Mouse (Mus musculus) frontal cortex, postnatal 25 days (tissue): ENCODE measurements around the gene Unc119.

Source experiments
- DNase-seq, 2 experiments: peaks; one replicate each; pipeline ENCODE4 v3.0.0; 2022; ENCODE audit warnings: low spot score in 2 of 2

The Unc119 gene

DNA sequence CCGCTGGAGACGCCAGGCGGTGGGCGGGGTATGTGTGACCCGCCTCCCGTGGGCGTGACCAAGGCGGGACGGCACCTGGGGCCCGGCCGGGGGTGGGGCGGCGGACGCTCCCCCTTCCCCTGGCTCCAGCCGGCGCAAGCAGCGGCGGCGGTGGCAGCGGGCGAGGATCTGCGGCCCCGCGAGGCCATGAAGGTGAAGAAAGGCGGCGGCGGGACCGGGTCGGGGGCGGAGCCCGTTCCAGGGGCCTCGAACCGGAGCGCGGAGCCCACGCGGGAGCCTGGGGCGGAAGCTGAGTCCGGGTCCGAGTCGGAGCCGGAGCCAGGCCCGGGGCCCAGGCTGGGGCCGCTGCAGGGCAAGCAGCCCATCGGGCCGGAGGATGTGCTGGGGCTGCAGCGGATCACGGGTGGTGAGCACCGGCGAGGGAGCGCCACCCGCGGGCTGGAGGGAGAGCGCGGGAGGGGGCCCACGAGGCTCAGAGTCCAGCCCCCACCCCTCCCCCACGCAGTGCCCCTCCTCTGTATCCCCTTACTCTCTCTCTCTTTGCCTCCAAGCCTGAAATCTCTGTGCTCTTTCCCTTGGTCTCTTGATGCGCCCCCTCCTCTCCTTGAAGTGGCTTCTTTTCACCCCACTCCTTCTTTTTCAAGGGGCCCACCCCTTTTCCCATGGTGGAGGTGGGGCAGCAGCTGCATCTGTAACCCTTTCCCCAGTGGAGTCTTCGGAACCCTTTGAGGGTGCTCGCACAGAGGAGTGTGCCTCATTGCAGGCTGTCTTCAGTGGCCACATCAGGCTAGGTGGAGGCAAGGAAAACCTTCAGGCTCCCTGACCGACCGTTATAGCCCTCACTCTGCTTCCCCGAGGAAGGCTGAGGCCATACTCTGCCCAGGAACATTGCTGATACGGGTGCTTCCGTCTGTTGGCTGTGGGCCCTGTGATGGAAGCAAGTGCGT, at the start of gene Unc119:
Gene Unc119 (plus strand): TSS at position 102 of the 947 bp plus-strand sequence.
- DNase-seq = no peak

DNA sequence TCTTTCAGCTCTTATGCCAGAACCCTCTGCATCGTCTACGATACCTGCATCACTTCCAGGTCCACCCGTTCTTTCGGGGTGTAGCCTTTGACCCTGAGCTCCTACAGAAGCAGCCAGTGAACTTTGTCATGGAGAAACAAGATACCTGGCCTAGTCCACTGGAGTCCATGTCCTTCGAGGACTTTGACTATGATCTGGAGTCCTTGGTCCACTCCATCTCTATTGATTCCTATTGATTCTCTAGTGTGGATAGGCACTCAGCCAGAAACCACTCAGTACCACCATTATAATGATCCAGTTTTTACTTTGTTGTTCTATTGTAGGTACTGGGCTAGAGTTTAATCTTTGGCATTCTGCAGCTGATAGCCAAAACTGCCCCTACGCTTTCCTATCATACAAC, 48.7 kb upstream of the Unc119 start:
- no peak for DNase-seq

DNA sequence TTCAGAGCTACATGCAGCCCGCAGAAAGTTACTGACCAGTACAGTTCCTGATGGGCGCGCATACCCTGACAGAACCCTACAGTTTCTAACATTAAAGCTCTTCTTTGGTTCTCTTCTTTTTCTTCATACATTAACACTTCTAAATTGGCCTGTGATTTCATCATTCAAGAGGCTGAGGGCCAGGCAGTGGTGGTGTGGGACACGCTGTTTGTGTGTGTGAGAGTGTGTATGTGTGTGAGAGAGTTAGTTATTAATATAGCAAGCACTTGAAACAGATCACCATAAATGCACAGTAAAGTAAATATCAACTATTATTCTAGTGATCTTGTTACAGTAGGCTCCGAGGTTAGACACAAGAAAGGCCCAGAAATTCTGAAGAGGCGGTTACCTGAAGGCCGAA, 42.4 kb upstream of the Unc119 start:
- DNase-seq = no peak

DNA sequence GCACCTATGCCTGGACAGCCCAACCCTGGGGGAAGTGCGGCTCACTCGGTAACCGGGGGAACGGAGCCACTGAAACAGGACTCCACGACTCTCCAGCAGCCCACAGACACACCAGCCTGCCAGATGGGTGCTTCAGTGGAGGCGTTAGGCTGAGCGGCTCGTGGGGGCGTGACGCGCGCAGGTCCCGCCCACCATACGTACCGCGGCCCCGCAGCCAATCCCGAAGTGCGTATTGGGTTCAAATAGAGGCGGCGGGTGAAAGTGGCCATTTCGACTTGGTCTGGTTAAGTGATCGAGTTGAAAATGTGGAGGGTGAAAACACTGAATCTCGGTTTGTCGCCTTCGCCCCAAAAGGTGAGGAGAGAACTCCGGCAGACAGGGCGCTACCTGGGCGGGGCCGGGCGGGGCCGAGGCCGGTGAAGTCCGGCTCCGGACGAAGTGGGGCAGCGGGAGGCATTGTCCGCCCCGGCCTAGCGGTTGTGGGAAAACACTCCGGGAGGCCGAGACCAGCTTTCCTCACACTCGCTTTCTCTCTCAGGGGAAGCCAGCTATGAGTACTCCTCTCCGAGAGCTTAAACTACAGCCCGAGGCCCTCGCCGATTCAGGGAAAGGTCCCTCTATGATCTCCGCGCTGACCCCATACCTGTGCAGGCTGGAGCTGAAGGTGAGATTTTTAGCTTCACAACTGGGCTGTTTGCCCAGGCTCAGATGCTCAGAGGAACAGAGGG, 41.8 kb upstream of the Unc119 start, which contains the start of gene Spag5:
Gene Spag5 (plus strand): TSS at position 173 of the 728 bp plus-strand sequence.
- DNase-seq = peak; percentile 74 to 86

DNA sequence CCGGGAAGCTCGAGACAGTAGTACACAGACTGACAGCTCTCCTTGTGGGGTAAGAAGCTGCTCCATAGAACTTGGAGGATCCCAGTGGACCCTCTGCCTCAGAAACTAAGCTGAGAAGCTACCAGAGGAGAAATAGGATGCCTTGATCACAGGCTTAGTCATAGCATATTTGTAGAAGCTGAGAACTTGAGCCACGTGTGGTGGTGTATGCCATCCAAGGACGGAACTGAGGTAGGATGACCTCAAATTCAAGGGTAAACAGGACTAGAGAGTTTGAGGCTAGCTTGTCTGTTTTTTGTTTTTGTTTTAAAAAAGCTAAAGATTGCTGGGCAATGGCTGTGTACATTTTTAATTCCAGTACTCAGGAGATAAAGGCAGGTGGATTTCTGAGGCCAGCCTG, 38.0 kb upstream of the Unc119 start:
- no peak for DNase-seq

DNA sequence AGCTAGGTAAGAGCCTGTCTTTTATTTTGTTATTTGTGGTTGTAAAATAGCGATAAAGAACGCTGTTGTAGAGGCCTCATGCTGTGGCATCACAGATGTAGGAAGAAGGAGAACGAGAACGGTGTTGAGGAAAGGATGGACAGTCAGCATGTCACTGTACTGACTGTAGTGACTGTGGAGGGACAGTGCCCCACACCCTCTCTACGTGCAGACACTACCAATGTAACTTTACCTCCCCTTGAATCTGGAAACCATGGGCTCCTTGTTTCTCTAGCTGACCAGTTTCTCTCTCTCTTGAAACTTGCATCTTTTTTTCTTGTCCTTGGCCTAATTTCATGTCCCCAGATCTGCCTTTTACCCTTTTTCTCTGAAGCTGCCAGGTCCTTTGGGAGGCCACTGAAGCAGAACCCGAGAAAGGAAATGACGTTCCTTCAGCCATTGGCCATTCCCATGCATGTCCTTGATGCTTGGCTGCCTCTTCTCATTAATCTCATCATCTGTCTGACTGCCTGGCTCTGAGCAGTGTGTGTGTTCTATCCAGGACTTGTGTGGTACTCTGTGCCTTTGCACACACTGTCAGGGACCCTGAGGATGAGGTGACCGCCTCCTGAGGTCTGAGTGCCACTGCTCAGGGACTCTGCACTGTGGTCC, 32.3 kb upstream of the Unc119 start:
- DNase-seq = no peak

DNA sequence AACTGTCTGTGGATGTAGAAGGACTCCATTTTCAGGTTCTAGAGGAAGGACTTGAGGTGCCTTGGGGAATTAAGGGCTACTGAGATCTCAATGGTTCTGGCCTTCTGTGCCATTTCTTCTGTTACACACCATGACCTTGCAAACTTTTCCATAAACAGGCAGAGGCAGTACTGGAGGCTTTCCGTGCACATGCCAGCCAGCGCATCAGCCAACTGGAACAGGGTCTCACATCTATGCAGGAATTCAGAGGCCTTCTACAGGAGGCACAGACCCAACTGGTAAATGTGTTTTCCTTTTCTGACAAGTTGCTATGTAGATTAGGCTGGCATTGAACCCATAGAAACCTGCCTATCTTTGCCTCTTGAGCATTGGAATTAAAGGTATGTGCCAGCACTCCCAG, 29.6 kb upstream of the Unc119 start:
- DNase-seq = no peak

DNA sequence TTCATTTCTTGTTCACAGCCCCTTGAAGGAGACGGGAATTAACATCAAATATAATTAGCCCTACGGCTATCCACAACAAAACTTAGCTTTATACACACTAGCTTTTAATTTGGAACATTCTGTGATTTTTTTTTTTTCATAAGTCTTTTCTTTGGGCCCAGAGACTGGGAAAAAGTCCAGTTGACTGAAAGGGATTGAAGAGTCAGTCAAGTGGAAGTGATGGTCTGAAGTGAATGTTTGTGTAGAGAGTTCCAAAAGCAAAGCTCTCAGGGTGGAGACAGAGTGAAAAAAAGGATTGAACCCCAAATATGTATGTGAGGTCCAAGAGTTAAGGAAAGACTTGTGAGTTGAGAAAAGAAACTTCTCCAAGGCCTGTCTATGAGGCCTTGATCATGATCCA, 24.9 kb upstream of the Unc119 start:
- DNase-seq = no peak

DNA sequence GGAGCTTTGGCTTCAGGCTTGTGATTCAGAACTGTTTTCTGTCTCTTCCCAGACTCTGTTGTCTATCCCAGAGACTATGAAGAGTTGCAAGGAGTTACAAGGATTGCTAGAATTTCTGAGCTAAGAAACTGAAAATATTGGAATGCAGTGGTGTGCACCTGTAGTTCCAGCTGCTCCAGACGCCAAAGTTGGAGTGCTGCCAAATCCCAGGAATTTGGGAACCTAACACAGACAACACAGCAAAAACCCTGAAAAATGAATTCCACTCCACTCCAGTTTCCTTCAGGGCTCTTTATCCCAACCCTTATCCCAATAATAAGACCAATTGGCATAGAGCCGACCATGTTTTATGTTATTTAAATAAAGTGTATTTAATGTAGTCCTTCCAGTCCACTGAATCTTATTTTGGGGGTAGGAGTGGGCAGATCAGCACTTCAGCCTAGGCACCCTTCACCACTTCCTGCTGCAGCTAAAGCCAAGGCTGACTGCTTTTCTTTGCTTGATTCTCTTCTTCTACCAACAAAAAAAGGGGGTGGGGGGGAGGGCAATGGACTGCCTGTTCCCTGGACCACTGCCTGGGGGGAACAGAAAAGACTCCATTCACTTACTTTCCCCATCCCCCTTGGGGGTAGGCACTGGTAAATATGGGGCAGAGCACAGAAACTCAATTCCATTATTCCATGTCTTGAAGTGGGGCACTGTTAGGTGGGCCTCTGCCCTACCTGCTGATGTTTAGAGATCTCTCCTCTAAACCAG, 21.0 kb upstream of the Unc119 start:
- no peak for DNase-seq

DNA sequence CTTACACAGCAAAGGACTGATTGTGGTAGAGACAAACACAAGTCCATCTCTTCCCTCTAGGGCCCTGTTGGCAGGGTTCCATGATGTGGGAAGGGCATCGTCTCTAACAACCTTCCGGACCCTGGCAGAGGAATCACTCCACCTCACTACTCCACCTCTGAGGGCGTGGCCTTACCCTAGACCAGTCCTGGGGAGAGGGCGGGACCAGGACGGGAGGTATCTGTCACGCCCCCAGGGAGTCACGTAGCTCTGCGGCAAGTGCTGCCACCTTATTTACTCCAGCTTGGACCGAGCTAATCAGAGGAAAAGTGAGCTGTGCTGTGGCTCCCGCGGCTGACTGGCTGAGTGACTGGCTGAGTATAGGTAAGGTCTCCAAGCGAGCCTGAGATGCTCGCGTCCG, 20.4 kb upstream of the Unc119 start, which contains the start of gene Aldoc:
Gene Aldoc (plus strand): TSS at position 109 of the 400 bp plus-strand sequence.
- DNase-seq = peak; percentile 34 to 55

DNA sequence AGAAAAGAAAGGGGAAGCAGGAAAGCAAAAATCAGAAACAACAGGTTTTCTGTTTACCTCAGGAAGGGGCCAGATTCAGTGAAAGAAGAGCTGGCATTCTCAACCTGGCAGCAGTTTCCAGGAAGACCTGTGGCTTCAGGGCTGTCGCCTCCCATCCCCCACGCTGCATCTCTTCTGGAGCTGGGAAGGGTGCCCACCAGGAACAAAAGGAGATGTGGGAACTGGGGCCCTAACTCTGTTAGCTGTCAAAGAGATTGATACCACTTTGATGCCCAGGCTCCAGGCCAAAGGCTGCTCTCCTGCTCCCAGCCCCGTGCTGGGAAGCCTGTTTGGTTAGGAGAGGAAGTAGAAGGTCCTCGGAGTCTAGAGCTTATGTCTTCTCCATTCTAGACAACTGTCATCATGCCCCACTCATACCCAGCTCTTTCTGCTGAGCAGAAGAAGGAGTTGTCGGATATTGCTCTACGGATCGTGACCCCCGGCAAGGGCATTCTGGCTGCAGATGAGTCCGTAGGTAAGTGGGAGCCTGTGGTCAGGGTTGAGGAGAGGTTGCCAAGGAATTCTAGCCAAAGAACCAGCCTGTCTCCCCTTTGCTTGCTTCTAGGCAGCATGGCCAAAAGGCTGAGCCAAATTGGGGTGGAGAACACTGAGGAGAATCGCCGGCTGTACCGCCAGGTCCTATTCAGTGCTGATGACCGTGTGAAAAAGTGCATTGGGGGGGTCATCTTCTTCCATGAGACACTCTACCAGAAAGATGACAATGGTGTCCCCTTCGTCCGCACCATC, 19.1 kb upstream of the Unc119 start:
- no peak for DNase-seq

DNA sequence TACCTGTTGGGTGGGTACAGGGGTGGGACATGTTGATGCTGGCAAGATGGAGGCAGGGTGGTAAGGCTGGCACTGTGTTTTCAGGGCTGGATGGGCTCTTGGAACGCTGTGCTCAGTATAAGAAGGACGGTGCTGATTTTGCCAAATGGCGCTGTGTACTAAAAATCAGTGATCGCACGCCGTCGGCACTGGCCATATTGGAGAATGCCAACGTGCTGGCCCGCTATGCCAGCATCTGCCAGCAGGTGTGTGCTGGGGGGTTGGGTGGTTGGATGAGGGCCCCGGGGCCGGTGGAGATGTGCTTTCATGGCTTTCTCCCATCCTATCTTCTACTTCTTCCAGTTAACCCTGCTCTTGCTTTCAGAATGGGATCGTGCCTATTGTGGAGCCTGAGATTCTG, 18.3 kb upstream of the Unc119 start:
- DNase-seq = no peak

DNA sequence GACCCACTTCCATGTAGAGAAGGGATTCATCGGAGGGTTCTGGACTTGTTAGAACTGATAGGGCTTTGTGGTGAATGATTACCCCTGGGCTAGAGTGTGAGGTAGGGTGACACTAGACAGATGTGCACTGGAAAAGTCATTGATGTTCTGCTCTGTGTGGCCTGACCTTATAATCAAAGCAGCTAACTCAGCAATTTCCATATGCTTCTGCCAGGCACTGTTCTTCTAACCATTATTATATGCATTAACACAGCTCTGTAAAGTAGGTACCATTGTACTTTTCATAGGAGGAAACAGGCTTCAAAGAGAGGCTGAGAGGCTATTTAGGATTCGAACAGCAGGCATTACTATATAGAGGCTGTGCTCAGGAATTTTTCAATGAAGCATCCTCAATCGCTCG, 16.1 kb upstream of the Unc119 start:
- no peak for DNase-seq

DNA sequence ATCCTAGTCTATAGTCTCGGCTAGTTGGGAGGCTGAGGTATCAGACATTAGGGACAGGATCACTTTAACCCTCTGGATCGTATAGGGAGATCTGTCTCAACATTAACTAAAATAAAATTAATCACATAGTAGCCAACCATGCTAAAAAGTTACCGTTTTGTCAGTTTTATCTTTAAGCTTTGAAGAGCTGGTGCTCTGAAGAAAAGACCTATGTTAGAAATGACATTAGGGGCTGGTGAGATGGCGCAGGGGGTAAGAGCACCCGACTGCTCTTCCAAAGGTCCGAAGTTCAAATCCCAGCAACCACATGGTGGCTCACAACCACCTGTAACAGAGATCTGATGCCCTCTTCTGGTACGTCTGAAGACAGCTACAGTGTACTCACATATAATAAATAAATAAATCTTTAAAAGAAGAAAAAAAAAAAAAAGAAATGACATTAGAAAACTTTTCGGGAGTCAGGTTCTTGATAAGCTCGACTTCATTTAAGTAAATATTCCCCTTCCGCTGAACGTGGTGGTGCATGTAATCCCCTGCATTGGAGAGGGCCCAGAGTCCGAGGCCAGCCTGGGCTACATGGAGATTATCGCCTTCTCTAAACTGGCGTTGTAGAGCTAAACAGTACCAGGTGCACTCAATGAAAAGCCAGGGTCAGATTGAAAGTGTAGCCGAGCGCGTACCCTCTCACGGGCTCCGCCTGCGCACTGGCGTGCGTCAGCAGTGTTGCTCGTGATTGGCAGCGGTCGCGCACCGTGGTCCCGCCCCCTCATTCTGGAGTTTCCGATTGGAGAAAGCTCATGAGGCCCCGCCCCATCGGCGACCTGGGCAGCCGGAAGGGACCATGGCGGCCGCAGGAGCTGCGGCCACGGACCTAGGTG, 15.4 kb upstream of the Unc119 start, which contains the start of gene Pigs:
Gene Pigs (plus strand): TSS at position 782 of the 878 bp plus-strand sequence.
- peak; percentile 83 to 90 for DNase-seq

DNA sequence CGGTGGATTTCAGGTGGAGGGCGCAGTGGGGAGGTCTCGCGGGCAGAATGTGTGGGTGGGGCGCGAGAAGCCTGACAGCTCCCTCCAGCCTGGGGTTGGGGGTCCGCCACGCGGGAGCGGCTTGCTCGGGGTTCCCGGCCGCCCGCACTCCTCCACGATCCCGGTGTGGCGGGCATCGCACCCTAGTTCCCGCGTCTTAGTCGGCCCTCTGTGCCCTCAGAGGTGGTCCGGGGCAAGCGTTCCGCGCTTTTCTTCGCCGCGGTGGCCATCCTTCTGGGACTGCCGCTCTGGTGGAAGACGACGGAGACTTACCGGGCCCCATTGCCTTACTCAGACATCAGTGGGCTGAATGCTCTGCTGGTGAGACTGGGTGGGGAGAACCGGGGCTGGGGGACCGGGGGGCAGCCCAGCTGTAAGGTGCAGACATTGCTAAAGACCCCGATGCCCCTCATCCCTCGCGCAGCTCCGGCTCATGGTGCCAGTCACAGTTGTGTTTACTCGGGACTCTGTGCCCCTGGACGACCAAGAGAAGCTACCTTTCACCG, 14.7 kb upstream of the Unc119 start:
- DNase-seq = no peak

DNA sequence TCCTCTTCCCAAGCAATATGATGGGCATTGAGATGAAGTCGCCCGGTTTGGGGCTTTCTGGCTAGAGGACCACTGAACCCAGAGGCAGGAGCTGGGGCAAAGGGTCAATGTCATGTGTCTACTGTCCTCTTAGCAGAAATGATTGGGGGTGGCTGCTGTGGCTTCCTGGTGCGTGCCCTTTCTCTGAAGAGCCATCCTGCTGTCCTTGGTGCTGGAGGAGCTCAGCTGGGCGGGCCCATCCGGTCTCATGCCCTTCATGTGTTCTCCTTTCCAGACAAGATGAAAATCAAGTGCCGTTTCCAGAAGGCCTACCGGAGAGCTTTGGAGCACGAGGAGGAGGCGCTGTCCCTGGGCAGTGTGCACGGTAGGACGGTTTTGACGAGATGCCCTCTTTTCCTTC, 10.6 kb upstream of the Unc119 start:
- DNase-seq = no peak

DNA sequence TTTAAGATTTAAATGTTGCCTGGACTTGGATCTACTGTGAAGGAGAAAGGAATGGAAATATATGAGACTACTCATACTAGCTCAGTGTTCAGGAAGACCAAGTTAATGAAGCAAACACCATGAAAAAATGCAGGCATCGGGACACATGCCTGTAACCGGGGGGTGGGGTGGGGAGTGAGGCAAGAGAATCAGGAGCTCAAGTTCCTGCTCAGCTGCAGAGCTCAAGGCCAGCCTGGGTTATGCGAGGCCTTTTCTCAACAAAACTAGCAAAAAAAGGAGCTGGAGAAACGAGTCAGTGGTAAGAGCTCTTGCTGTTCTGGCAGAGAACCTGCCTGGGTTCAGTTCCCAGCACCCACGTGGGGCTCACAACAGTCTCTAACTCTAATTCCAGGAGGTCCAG, 9.3 kb upstream of the Unc119 start:
- DNase-seq = no peak

DNA sequence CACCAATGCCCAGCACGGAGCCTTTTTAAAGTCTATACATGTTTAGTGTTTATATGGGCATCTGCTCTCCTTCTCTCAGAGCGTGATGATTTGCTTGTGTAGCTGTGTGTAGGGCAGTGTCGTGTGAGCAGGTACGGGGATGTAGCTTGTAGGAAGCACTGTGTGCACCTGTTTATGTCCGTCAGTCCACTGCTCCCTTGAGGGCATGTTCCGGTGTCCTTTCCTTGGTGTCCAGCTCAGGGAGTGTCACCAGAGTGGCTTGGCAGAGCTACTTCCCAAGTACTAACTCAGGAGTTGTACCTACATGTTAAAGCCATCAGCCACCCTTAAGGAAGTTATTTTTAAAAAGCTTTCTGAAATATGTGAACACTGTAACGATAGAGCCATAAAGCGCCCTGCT, 6.2 kb upstream of the Unc119 start:
- DNase-seq = no peak

DNA sequence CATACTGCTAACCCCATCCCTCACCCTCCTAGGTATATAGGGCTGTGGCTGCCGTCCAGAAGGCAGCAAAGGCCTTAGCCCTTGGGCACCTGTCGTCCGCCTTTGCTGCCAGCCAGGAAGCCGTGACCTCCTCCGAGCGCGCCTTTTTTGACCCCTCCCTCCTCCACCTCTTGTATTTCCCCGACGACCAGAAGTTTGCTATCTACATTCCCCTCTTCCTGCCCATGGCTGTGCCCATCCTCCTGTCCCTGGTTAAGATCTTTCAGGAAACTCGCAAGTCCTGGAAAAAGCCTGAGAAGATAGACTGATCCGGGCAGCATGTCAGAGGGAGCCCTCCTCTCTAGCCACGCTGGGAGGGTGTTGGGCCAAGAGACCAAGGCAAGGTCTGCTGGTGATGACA, 1.6 kb upstream of the Unc119 start:
- no peak for DNase-seq
